Mouse (Mus musculus): ENCODE data around the gene Vmn1r65.
"Not testable (repeated sequence)": the region's sequence is repeated elsewhere in the genome, so short reads cannot be mapped to it uniquely, and the experiment has no call there.

The Vmn1r65 gene

DNA sequence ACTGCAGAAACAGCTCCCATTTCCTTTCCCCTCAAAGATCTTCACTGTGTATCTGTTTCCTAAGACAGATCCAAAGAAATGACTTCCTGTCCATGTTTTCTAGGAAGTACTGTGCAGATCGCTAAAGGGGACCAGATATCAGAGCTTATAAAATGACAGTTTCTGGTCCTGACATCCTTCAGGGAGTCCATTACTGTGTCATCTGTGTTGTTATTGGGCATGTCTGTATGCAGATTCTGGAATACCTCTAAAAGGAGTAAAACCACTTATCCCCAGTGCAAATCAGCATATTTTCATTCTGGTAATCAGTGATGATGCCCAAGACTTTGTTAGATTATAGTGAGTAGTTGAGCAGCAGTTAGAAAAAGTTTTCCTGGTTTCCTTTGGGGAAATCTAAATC, at the start of gene Vmn1r65:
Vmn1r65 (minus strand) TSS at position 101 of the 400 bp plus-strand sequence.
- no peak for DNase-seq (ENCODE audit: low read depth, low spot score)

DNA sequence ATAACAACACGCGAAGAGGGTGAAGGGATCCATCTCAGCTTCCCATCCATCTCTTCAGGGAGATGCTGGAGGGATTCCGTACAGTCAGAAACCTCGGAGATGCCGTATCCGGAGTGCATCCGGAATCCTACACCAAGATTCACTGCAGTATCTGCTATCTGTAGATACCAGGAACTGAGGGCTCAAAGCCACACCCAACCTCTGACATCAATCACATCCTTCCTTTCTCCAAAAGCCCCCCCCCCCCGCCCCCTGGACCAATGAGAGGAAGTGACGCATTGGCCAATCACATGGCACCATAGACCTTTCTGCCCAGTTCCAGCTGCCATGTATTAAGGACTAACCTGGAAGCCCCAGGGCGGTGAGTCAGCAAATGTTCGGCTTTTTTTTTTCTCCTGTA, 34.1 kb upstream of the Vmn1r65 start, which contains the start of gene Nlrp4c:
Nlrp4c (plus strand) TSS at position 301 of the 400 bp plus-strand sequence.
- no peak for DNase-seq (ENCODE audit: low read depth, low spot score)

DNA sequence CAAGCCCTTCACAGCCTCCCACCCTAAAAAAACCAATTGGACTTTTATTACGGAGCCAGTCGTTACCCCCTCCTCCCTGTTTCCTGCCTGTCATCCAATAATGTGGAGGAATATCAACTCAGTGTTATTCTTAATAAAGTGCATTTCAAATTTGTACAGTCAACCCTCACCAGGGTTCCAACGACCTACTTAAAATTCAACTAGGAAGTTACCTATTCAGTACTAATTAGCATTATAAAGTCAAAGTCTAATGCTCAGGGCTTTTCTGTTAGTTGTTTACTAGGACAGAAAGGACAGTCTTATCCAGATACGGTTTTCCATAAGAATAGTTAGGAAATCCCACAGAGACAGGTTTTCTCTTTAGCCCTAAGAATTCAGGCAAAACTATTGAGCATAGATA, 28.4 kb downstream of the Vmn1r65 start:
- not testable (repeated sequence) for DNase-seq (ENCODE audit: low read depth, low spot score)

DNA sequence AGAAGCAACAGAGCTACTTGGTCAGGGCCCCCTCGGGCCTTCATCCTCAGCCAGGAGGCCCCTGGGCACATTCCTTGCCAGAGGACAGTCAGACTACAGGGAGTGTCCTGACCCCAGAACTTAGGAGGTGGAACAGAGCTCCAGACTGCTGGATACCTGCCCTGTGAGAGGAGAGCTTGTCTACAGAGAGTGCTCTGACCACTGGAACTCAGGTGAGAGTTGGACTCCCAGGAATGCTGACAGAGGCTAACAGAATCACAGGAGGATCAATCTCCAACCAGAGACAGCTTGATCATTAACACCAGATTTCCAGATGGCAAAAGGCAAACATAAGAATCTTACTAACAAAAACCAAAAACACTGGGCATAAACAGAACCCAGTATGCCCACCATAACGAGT, 38.3 kb downstream of the Vmn1r65 start:
- not testable (repeated sequence) for DNase-seq (ENCODE audit: low read depth, low spot score)

All from brain, embryonic 18.5 days (tissue).